Mouse (Mus musculus) liver, embryonic 13.5 days (tissue): ENCODE results near the gene Olfr1254. TPM values are rescaled to one million over a fixed set of nuclear protein-coding genes. Genes with fewer than 3 reads are reported as not detected.

Experiments used
- ATAC-seq: fragments of 200-750 bp; cut with Nextera tagmentation; 2 replicates; pipeline ENCODE4 v1.8.0; 2017; ENCODE audit warnings: low read depth, mild to moderate bottlenecking, moderate number of reproducible peaks, moderate library complexity
- DNase-seq: peaks from one replicate; pipeline ENCODE4 v3.0.0; 2022
- H3K27ac ChIP-seq: fragments of 300-500 bp; sonication (generic); 2 replicates; pipeline ENCODE4 v1.5.1; 2015; ENCODE audit warnings: moderate library complexity, mild to moderate bottlenecking, inconsistent platforms
- H3K27me3 ChIP-seq: fragments of 300-500 bp; sonication (generic); 2 replicates; pipeline ENCODE4 v1.6.1; 2015; ENCODE audit warnings: mild to moderate bottlenecking, inconsistent platforms
- H3K36me3 ChIP-seq: fragments of 300-500 bp; sonication (generic); 2 replicates; pipeline ENCODE4 v1.6.1; 2015; ENCODE audit warnings: mild to moderate bottlenecking, inconsistent platforms
- H3K4me1 ChIP-seq: fragments of 300-500 bp; sonication (generic); replicated peaks from 2 replicates; pipeline ENCODE4 v1.6.1; 2015; ENCODE audit warnings: inconsistent platforms
- H3K4me2 ChIP-seq: fragments of 300-500 bp; sonication (generic); 2 replicates; pipeline ENCODE4 v1.6.1; 2015; ENCODE audit warnings: inconsistent platforms, mild to moderate bottlenecking, moderate library complexity
- H3K4me3 ChIP-seq: fragments of 300-500 bp; sonication (generic); replicated peaks from 2 replicates; pipeline ENCODE4 v1.5.1; 2015; ENCODE audit warnings: mild to moderate bottlenecking, inconsistent platforms
- H3K9ac ChIP-seq: fragments of 300-500 bp; sonication (generic); 2 replicates; pipeline ENCODE4 v1.6.1; 2015; ENCODE audit warnings: mild to moderate bottlenecking, inconsistent platforms
- H3K9me3 ChIP-seq: fragments of 300-500 bp; sonication (generic); replicated peaks from 2 replicates; pipeline ENCODE4 v1.6.1; 2016; ENCODE audit warnings: inconsistent platforms
- WGBS: fragments of 180-500 bp; shearing (Covaris S2); methylation state at CpG from one replicate; pipeline ENCODE4 v1.1.7; 2015; ENCODE audit not compliant: insufficient replicate concordance; 5-methylcytosine and 5-hydroxymethylcytosine counted together
- polyA plus RNA-seq: library from polyadenylated mRNA; unstranded; fragments of >200 nt; fragmentation: Nextera tagmentation; extraction: Ambion mirVana; gene quantifications from 2 replicates; pipeline ENCODE4 v1.2.1, GENCODE M21; 2015

The Olfr1254 gene
- polyA plus RNA-seq, result not detected in 2 replicates

DNA sequence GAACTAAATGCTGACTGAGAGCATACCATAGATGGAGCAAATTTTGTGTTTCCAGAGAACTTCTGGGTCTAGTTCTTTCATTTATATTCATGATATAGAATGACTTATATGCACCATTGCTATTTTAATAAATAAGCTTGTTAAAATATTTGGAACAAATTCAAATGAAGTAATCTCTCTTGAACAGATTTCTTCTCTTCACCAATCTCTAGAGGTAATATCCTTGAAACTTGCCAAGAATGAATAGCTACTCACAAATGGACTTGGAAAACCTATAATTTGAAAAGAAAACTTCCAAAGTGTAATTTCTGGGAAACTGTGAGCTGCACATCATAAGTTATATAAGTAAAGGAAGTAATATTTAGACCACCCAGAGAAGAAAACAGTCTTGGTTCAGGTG is at the start of gene Olfr1254:
Gene Olfr1254, minus strand, starts transcription at position 101 of the 400 bp plus-strand sequence.
- no peaks in the 10 kb centered on the region for H3K4me1 ChIP-seq
- no peaks in the 10 kb centered on the region for H3K9me3 ChIP-seq
- H3K36me3 ChIP-seq, result no peaks in the 10 kb centered on the region
- H3K9ac ChIP-seq, result no peak within 1 kb of the TSS
- no peak within 1 kb of the TSS for H3K4me3 ChIP-seq
- no peak within 1 kb of the TSS for H3K4me2 ChIP-seq
- DNase-seq (no peak), ATAC-seq (no peak)
- H3K27ac ChIP-seq, result no peak within 1 kb of the TSS
- no peaks in the 10 kb centered on the region for H3K27me3 ChIP-seq

DNA sequence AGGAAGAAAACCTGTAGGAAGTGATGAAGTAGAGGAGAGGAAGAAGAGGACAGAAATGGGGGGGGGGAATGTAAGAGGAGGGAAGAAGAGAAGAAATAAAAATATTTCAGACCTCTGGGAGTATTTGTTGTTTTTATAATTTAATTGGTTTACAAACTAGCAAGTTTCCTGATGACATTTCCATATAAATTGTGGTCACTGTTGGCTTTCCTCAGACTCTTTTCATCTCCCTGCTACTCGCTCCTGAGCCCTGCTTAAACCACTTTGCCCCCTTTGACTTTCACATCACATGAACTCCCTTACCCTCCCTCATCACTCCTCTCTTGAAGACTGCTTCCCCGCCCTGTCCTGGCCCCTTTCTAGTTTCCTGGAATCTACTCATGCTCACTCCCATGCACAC is 48.0 kb upstream of the Olfr1254 start, which contains the start of gene Olfr1256:
Gene Olfr1256, minus strand, starts transcription at position 101 of the 400 bp plus-strand sequence.
- H3K27me3 ChIP-seq, result no peaks in the 10 kb centered on the region
- DNase-seq (no peak), ATAC-seq (no peak)
- 35% methylated on average over 2 of the region's 2 CpGs for WGBS
- H3K9ac ChIP-seq, result no peak within 1 kb of the TSS
- no peak within 1 kb of the TSS for H3K4me3 ChIP-seq
- H3K4me2 ChIP-seq, result no peak within 1 kb of the TSS
- H3K36me3 ChIP-seq, result no peaks in the 10 kb centered on the region
- no peak within 1 kb of the TSS for H3K27ac ChIP-seq
- no peaks in the 10 kb centered on the region for H3K4me1 ChIP-seq
- no peaks in the 10 kb centered on the region for H3K9me3 ChIP-seq

DNA sequence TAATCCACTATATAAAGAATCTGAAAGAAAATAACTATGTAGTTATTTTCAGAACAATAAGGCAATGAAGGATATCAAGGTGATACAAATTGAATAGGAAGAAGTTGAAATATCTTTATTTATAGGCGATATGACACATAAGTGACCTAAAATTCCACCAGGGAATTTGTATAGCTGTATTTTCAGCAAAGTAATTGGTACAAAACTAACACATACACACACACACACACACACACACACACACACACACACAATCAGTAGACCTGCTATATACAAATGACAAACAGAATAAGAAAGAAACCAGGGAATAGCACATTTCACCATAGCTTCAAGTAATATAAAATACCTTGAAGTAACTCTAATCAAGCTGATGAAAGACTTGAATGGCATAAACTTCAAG is 26.8 kb upstream of the Olfr1254 start:
- Histone ChIP-seq H3K4me3 (no peak overlapping the region), H3K9ac (no peak overlapping the region), H3K27me3 (no peaks in the 10 kb centered on the region), H3K27ac (no peak overlapping the region), H3K4me2 (no peak overlapping the region), H3K36me3 (no peaks in the 10 kb centered on the region), H3K9me3 (no peaks in the 10 kb centered on the region), H3K4me1 (no peaks in the 10 kb centered on the region)
- 60% methylated on average over 1 of the region's 1 CpGs for WGBS
- DNase-seq, result no peak
- no peak for ATAC-seq

DNA sequence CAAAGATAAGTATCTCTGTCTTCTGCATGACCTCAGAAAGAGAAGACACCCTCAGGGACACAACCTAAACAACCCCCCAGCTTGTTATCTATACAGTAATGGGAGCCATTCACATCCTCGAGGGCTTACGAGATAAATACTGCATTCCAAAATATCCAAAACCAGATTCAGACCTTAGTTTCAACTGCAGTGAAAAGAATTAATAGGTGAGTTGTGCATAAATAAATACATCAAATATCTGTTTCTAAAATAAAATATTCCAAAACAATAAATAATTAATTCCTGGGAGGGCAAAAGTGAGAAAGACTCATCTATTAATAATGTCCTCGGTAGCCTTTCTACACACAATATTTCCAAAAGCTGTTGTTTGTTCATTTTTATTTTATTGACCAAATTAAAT is 18.3 kb upstream of the Olfr1254 start, which contains the start of gene Olfr1255:
Gene Olfr1255, plus strand, starts transcription at position 301 of the 400 bp plus-strand sequence.
- Histone ChIP-seq H3K36me3 (no peaks in the 10 kb centered on the region), H3K4me2 (no peak within 1 kb of the TSS), H3K4me3 (no peak within 1 kb of the TSS), H3K27ac (no peak within 1 kb of the TSS), H3K9me3 (no peaks in the 10 kb centered on the region), H3K9ac (no peak within 1 kb of the TSS), H3K4me1 (no peaks in the 10 kb centered on the region), H3K27me3 (no peaks in the 10 kb centered on the region)
- WGBS, result 63% methylated on average over 3 of the region's 3 CpGs
- no peak for DNase-seq
- no peak for ATAC-seq

DNA sequence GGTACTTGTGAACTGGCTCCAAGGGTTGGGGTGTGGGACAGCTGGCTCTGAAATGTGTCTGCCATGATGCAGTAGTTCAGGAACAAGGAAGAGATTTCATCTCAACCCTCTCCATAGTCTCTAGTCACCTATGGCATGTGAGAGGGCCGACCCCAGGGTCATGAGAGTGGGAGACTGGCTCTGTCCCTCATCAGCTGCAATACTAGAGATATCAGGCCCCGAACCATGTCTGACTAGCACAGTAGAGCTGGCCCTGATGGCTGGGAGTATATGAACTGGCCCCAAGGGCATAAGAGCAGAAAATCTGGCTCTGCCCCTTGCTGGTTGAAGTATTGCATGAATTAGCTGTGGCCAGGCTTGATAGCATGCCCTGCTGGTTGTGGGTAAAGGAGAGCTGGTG is 17.3 kb upstream of the Olfr1254 start:
- no peak overlapping the region for H3K27ac ChIP-seq
- no peak for DNase-seq
- H3K27me3 ChIP-seq, result no peaks in the 10 kb centered on the region
- no peak for ATAC-seq
- no peak overlapping the region for H3K4me2 ChIP-seq
- no peak overlapping the region for H3K9ac ChIP-seq
- H3K4me3 ChIP-seq, result no peak overlapping the region
- H3K36me3 ChIP-seq, result no peaks in the 10 kb centered on the region
- 64% methylated on average over 2 of the region's 2 CpGs for WGBS
- H3K9me3 ChIP-seq, result no peaks in the 10 kb centered on the region
- H3K4me1 ChIP-seq, result no peaks in the 10 kb centered on the region

DNA sequence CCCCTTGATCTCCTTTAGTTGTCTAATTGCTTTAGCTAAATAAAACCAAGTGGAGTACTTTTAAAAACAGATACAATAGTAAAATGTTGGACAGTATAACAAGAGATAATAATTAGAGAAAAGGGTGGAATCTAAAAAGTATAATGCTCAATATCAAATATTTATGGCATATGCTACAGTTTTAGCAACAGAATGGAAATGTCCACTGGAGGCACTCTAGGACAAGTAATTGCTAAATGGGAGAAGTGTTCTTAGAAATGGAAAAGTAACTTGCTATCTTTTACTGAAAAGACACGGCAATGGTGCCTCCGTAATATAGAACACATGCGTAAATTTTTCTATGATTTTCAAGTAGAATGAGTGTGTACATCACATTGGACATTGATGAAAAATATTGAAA is 6.2 kb upstream of the Olfr1254 start:
- WGBS, result 78% methylated on average over 3 of the region's 3 CpGs
- no peak for ATAC-seq
- no peaks in the 10 kb centered on the region for H3K27me3 ChIP-seq
- H3K4me3 ChIP-seq, result no peak overlapping the region
- no peaks in the 10 kb centered on the region for H3K9me3 ChIP-seq
- no peak overlapping the region for H3K27ac ChIP-seq
- H3K36me3 ChIP-seq, result no peaks in the 10 kb centered on the region
- H3K4me2 ChIP-seq, result no peak overlapping the region
- DNase-seq, result no peak
- no peaks in the 10 kb centered on the region for H3K4me1 ChIP-seq
- H3K9ac ChIP-seq, result no peak overlapping the region

DNA sequence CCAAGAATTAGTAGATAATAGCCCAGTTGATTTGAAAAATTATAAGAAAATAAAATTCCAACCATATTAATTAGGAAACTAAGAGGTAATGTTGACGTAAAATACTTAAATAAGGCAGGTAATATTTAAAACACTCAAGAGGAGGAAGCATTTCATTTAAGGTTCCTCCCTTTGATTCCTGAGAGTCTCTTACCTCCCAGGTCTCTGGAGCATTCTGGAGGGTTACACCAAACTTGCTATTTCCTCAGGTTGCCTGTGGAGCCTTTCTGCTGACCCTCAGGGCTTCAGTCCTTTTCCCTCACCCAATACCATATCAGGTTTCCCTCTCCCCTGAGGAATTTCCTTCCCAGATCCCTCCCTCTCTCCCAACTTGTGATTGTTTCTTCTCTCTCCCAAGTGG is 36.4 kb downstream of the Olfr1254 start, which contains the start of gene Olfr1253:
Gene Olfr1253, minus strand, starts transcription at position 101 of the 400 bp plus-strand sequence.
- H3K36me3 ChIP-seq, result no peaks in the 10 kb centered on the region
- WGBS, result 65% methylated on average over 1 of the region's 1 CpGs
- H3K4me2 ChIP-seq, result no peak within 1 kb of the TSS
- no peaks in the 10 kb centered on the region for H3K9me3 ChIP-seq
- no peak within 1 kb of the TSS for H3K27ac ChIP-seq
- H3K9ac ChIP-seq, result no peak within 1 kb of the TSS
- ATAC-seq (no peak), DNase-seq (no peak)
- H3K4me3 ChIP-seq, result no peak within 1 kb of the TSS
- no peaks in the 10 kb centered on the region for H3K27me3 ChIP-seq
- no peaks in the 10 kb centered on the region for H3K4me1 ChIP-seq

Other genes with a start within 250 kb of the Olfr1254 start
- gene Olfr1245, start 215.2 kb downstream of the Olfr1254 start, polyA plus RNA-seq, result not detected in 2 replicates
- not detected in 2 replicates for gene Olfr1246, start 200.5 kb downstream of the Olfr1254 start, polyA plus RNA-seq
- gene Olfr1247, start 179.5 kb downstream of the Olfr1254 start, polyA plus RNA-seq, result not detected in 2 replicates
- gene Olfr1248, start 175.4 kb downstream of the Olfr1254 start, polyA plus RNA-seq, result not detected in 2 replicates
- gene Olfr1249, start 158.6 kb downstream of the Olfr1254 start, polyA plus RNA-seq, result not detected in 2 replicates
- gene Olfr1250, start 132.2 kb downstream of the Olfr1254 start, polyA plus RNA-seq, result not detected in 2 replicates
- gene Olfr1251, start 121.7 kb downstream of the Olfr1254 start, polyA plus RNA-seq, result not detected in 2 replicates
- not detected in 2 replicates for gene Olfr1252, start 68.6 kb downstream of the Olfr1254 start, polyA plus RNA-seq
- gene Olfr1253, start 36.5 kb downstream of the Olfr1254 start, polyA plus RNA-seq, result not detected in 2 replicates
- not detected in 2 replicates for gene Olfr1255, start 18.4 kb upstream of the Olfr1254 start, polyA plus RNA-seq
- gene Olfr1256, start 47.9 kb upstream of the Olfr1254 start, polyA plus RNA-seq, result not detected in 2 replicates
- not detected in 2 replicates for gene Olfr48, start 54.6 kb upstream of the Olfr1254 start, polyA plus RNA-seq
- not detected in 2 replicates for gene Olfr1257, start 84.8 kb upstream of the Olfr1254 start, polyA plus RNA-seq
- not detected in 2 replicates for gene Olfr1258, start 133.7 kb upstream of the Olfr1254 start, polyA plus RNA-seq
- gene Olfr1259, start 155.0 kb upstream of the Olfr1254 start, polyA plus RNA-seq, result not detected in 2 replicates
- gene Olfr1260, start 180.7 kb upstream of the Olfr1254 start, polyA plus RNA-seq, result not detected in 2 replicates
- not detected in 2 replicates for gene Olfr1261, start 197.6 kb upstream of the Olfr1254 start, polyA plus RNA-seq
- not detected in 2 replicates for gene Olfr1262, start 206.5 kb upstream of the Olfr1254 start, polyA plus RNA-seq
- gene Olfr1263, start 218.5 kb upstream of the Olfr1254 start, polyA plus RNA-seq, result not detected in 2 replicates
- gene Olfr1264, start 232.0 kb upstream of the Olfr1254 start, polyA plus RNA-seq, result not detected in 2 replicates
- not detected in 2 replicates for gene Olfr1265, start 241.7 kb upstream of the Olfr1254 start, polyA plus RNA-seq